Mouse (Mus musculus): ENCODE results near the gene Gm4969. TPM values are rescaled to one million over a fixed set of nuclear protein-coding genes. Genes with fewer than 3 reads are reported as not detected.
"Not testable (repeated sequence)": the region's sequence is repeated elsewhere in the genome, so short reads cannot be mapped to it uniquely, and the experiment has no call there.

Gene Gm4969
- total and polyA plus RNA-seq, 2 experiments, result 0.02 to 0.09 TPM

- Histone ChIP-seq H3K9ac (ENCODE audit: low read depth, low read length) (no peak overlapping the region), H3K4me1 (ENCODE audit: control insufficient read depth, insufficient read depth, low read length) (peaks cover 10% of the 10 kb centered on the region), H3K27me3 (ENCODE audit: control insufficient read depth, insufficient read depth, low read length) (no peaks in the 10 kb centered on the region), H3K36me3 (ENCODE audit: control insufficient read depth, insufficient read depth, low read length) (no peaks in the 10 kb centered on the region), H3K79me2 (ENCODE audit: control insufficient read depth, insufficient read depth, low read length) (no peaks in the 10 kb centered on the region), H3K4me3 (ENCODE audit: insufficient read depth, low read depth, low read length) (no peak overlapping the region), H3K27ac (replicated peaks; ENCODE audit: insufficient read depth, low read depth, low read length) (no peak overlapping the region)
- WGBS, result 86% methylated on average over 9 of the region's 9 CpGs
- TF ChIP-seq CTCF (IDR thresholded peaks at IDR 0.05; ENCODE audit: low read depth, low read length), result peak; percentile 79
- no peak for TF ChIP-seq POLR2A (IDR thresholded peaks at IDR 0.05; ENCODE audit: extremely low read depth, insufficient read depth, low read length)
- DNase-seq (ENCODE audit: extremely low read depth, low read depth, low spot score), result no peak
Observed at GRCm38 (mm10) chr7:19073504-19073903, 44.7 kb downstream of the Gm4969 start.

GRCm38 (mm10) chr7:19071024-19071423 is 47.1 kb downstream of the Gm4969 start:
- not testable (repeated sequence) for H3K36me3 ChIP-seq (ENCODE audit: control insufficient read depth, insufficient read depth, low read length); DNase-seq (ENCODE audit: extremely low read depth, low read depth, low spot score); H3K27me3 ChIP-seq (ENCODE audit: control insufficient read depth, insufficient read depth, low read length); H3K79me2 ChIP-seq (ENCODE audit: control insufficient read depth, insufficient read depth, low read length); H3K4me1 ChIP-seq (ENCODE audit: control insufficient read depth, insufficient read depth, low read length); H3K4me3 ChIP-seq (ENCODE audit: insufficient read depth, low read depth, low read length); H3K27ac ChIP-seq (replicated peaks; ENCODE audit: insufficient read depth, low read depth, low read length); H3K9ac ChIP-seq (ENCODE audit: low read depth, low read length)
- WGBS, result 54% methylated on average over 3 of the region's 3 CpGs

- H3K36me3 ChIP-seq (ENCODE audit: control insufficient read depth, insufficient read depth, low read length), result no peaks in the 10 kb centered on the region
- no peak overlapping the region for H3K27ac ChIP-seq (replicated peaks; ENCODE audit: insufficient read depth, low read depth, low read length)
- no peaks in the 10 kb centered on the region for H3K4me1 ChIP-seq (ENCODE audit: control insufficient read depth, insufficient read depth, low read length)
- peaks cover 14% of the 10 kb centered on the region for H3K27me3 ChIP-seq (ENCODE audit: control insufficient read depth, insufficient read depth, low read length)
- no peak for DNase-seq (ENCODE audit: extremely low read depth, low read depth, low spot score)
- TF ChIP-seq CTCF (IDR thresholded peaks at IDR 0.05; ENCODE audit: low read depth, low read length) (peak; percentile 70), POLR2A (IDR thresholded peaks at IDR 0.05; ENCODE audit: extremely low read depth, insufficient read depth, low read length) (no peak)
- H3K9ac ChIP-seq (ENCODE audit: low read depth, low read length), result no peak overlapping the region
- no peaks in the 10 kb centered on the region for H3K79me2 ChIP-seq (ENCODE audit: control insufficient read depth, insufficient read depth, low read length)
- 59% methylated on average over 3 of the region's 3 CpGs for WGBS
- no peak overlapping the region for H3K4me3 ChIP-seq (ENCODE audit: insufficient read depth, low read depth, low read length)
Observed at GRCm38 (mm10) chr7:19069500-19069899, 48.7 kb downstream of the Gm4969 start.

DNA sequence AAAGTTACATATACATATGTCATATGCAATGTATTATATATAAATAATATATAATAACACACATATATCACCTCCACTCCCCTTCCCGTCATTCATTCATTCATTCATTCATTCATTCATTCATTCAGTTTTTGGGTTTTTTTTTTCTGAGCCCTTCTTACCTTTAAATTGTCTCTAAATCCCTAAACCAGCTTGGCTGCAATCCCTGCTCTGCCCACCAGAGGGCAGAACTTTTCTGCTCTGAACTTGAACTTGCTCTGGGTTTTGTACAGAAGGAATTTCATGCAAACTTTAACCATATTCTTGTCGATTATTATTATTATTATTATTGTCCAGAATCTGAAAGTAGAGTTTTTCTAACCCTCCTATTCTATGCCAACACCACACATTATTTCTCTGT is 49.5 kb downstream of the Gm4969 start:
- H3K9ac ChIP-seq (ENCODE audit: low read depth, low read length), result no peak overlapping the region
- H3K4me1 ChIP-seq (ENCODE audit: control insufficient read depth, insufficient read depth, low read length), result no peaks in the 10 kb centered on the region
- H3K27me3 ChIP-seq (ENCODE audit: control insufficient read depth, insufficient read depth, low read length), result peaks cover 14% of the 10 kb centered on the region
- H3K4me3 ChIP-seq (ENCODE audit: insufficient read depth, low read depth, low read length), result no peak overlapping the region
- 0% methylated on average over 2 of the region's 2 CpGs for WGBS
- H3K79me2 ChIP-seq (ENCODE audit: control insufficient read depth, insufficient read depth, low read length), result no peaks in the 10 kb centered on the region
- H3K27ac ChIP-seq (replicated peaks; ENCODE audit: insufficient read depth, low read depth, low read length), result no peak overlapping the region
- no peaks in the 10 kb centered on the region for H3K36me3 ChIP-seq (ENCODE audit: control insufficient read depth, insufficient read depth, low read length)
- peak; percentile 57 for DNase-seq (ENCODE audit: extremely low read depth, low read depth, low spot score)
- TF ChIP-seq CTCF (IDR thresholded peaks at IDR 0.05; ENCODE audit: low read depth, low read length), result peak; percentile 73; the same call in 1 of the 2 replicates
- TF ChIP-seq POLR2A (IDR thresholded peaks at IDR 0.05; ENCODE audit: extremely low read depth, insufficient read depth, low read length), result no peak

DNA sequence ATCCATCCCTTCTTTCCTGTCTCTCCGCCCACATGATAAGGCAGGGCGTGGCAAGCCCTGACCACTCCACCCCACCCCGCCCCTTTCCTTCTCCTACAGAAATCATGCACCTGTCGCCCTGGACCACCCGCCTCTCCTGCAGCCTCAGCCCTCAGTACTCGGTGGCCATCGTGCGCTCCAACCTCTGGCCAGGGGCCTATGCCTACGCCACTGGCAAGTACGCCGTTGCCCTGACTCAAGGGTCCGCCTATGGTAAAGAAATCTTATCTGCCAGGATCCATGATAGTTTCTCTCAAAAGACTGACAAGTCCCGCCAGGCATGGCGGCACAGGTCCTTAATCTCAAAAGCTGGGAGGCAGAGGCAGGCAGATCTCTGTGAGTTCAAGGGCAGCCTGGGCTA is 50.2 kb downstream of the Gm4969 start:
- WGBS, result 54% methylated on average over 12 of the region's 14 CpGs
- TF ChIP-seq POLR2A (IDR thresholded peaks at IDR 0.05; ENCODE audit: extremely low read depth, insufficient read depth, low read length) (no peak), CTCF (IDR thresholded peaks at IDR 0.05; ENCODE audit: low read depth, low read length) (no peak)

GRCm38 (mm10) chr7:19067063-19067462 is 51.1 kb downstream of the Gm4969 start:
- TF ChIP-seq POLR2A (IDR thresholded peaks at IDR 0.05; ENCODE audit: extremely low read depth, insufficient read depth, low read length) (no peak), CTCF (IDR thresholded peaks at IDR 0.05; ENCODE audit: low read depth, low read length) (no peak)
- Histone ChIP-seq H3K27me3 (ENCODE audit: control insufficient read depth, insufficient read depth, low read length) (peaks cover 14% of the 10 kb centered on the region), H3K4me1 (ENCODE audit: control insufficient read depth, insufficient read depth, low read length) (no peaks in the 10 kb centered on the region), H3K4me3 (ENCODE audit: insufficient read depth, low read depth, low read length) (no peak overlapping the region), H3K27ac (replicated peaks; ENCODE audit: insufficient read depth, low read depth, low read length) (no peak overlapping the region), H3K36me3 (ENCODE audit: control insufficient read depth, insufficient read depth, low read length) (no peaks in the 10 kb centered on the region), H3K79me2 (ENCODE audit: control insufficient read depth, insufficient read depth, low read length) (no peaks in the 10 kb centered on the region), H3K9ac (ENCODE audit: low read depth, low read length) (no peak overlapping the region)
- DNase-seq (ENCODE audit: extremely low read depth, low read depth, low spot score), result no peak
- WGBS, result 34% methylated on average over 14 of the region's 14 CpGs

More for the DNA sequence above, 50.2 kb downstream of the Gm4969 start:
- Histone ChIP-seq H3K79me2 (ENCODE audit: control insufficient read depth, insufficient read depth, low read length) (no peaks in the 10 kb centered on the region), H3K4me1 (ENCODE audit: control insufficient read depth, insufficient read depth, low read length) (no peaks in the 10 kb centered on the region), H3K36me3 (ENCODE audit: control insufficient read depth, insufficient read depth, low read length) (no peaks in the 10 kb centered on the region), H3K4me3 (ENCODE audit: insufficient read depth, low read depth, low read length) (no peak overlapping the region), H3K27ac (replicated peaks; ENCODE audit: insufficient read depth, low read depth, low read length) (no peak overlapping the region), H3K27me3 (ENCODE audit: control insufficient read depth, insufficient read depth, low read length) (peaks cover 14% of the 10 kb centered on the region), H3K9ac (ENCODE audit: low read depth, low read length) (no peak overlapping the region)
- DNase-seq (ENCODE audit: extremely low read depth, low read depth, low spot score), result no peak
